Mouse (Mus musculus): ENCODE results near the gene Ranbp10. TPM values are rescaled to one million over a fixed set of nuclear protein-coding genes. Genes with fewer than 3 reads are reported as not detected.

Ranbp10 gene
- total RNA-seq (2023) = 10 to 100 TPM; 23.7 to 27.3 TPM

GRCm38 (mm10) chr8:105826861-105827848 is at the start of gene Ranbp10, which contains the start of gene Tsnaxip1:
Ranbp10 (minus strand) TSS chr8:105827350.
Tsnaxip1 (plus strand) TSS chr8:105827731.

GRCm38 (mm10) chr8:105860143-105860981 is 33.2 kb upstream of the Ranbp10 start, which contains the start of gene Nutf2:
Nutf2 (plus strand) TSS chr8:105860580.

GRCm38 (mm10) chr8:105854715-105855216 is 27.6 kb upstream of the Ranbp10 start, which contains the start of gene Thap11:
Thap11 (plus strand) TSS chr8:105855132.

GRCm38 (mm10) chr8:105853178-105853577 is 26.0 kb upstream of the Ranbp10 start, which contains the start of gene Cenpt:
Cenpt (minus strand) TSS chr8:105853278.

GRCm38 (mm10) chr8:105758277-105759108 is 68.7 kb downstream of the Ranbp10 start, which contains the start of gene Gfod2:
Gfod2 (minus strand) TSS chr8:105758664.

Other genes with a start within 250 kb of the Ranbp10 start
- gene Ripor1, start 222.1 kb downstream of the Ranbp10 start, total RNA-seq (2023) = 10 to 100 TPM; 16.3 to 18.2 TPM
- 100 to 1,000 TPM in 1 of 2 experiments, 10 to 100 TPM in 1; 89.8 to 102 TPM for gene Ctcf, start 190.8 kb downstream of the Ranbp10 start, total RNA-seq (2023)
- under 1 TPM in 1 of 2 experiments, not detected in 1; 0.66 TPM for gene Agrp, start 190.0 kb downstream of the Ranbp10 start, total RNA-seq (2023)
- gene Carmil2, start 141.1 kb downstream of the Ranbp10 start, total RNA-seq (2023) = 10 to 100 TPM in 1 of 2 experiments, 1 to 10 TPM in 1; 9.1 to 10.2 TPM
- gene Acd, start 126.2 kb downstream of the Ranbp10 start, total RNA-seq (2023) = 10 to 100 TPM; 28.2 to 31.5 TPM
- gene Pard6a, start 126.2 kb downstream of the Ranbp10 start, total RNA-seq (2023) = 1 to 10 TPM; 6.2 to 9.9 TPM
- gene 4933405L10Rik, start 119.7 kb downstream of the Ranbp10 start, total RNA-seq (2023) = not detected
- gene Enkd1, start 119.1 kb downstream of the Ranbp10 start, total RNA-seq (2023) = 10 to 100 TPM in 1 of 2 experiments, 1 to 10 TPM in 1; 8.0 to 10.5 TPM
- 1 to 10 TPM; 1.1 to 1.4 TPM for gene Gfod2, start 68.7 kb downstream of the Ranbp10 start, total RNA-seq (2023)
- gene Tsnaxip1, start 381 bp upstream of the Ranbp10 start, total RNA-seq (2023) = not detected
- 10 to 100 TPM; 15.2 to 21.5 TPM for gene Cenpt, start 25.9 kb upstream of the Ranbp10 start, total RNA-seq (2023)
- gene Thap11, start 27.8 kb upstream of the Ranbp10 start, total RNA-seq (2023) = 10 to 100 TPM; 35.7 to 39.1 TPM
- 10 to 100 TPM; 15.1 to 22.8 TPM for gene Nutf2, start 33.2 kb upstream of the Ranbp10 start, total RNA-seq (2023)
- gene Edc4, start 53.5 kb upstream of the Ranbp10 start, total RNA-seq (2023) = 10 to 100 TPM; 36.1 to 38.5 TPM
- not detected for gene Nrn1l, start 66.2 kb upstream of the Ranbp10 start, total RNA-seq (2023)
- gene Pskh1, start 73.1 kb upstream of the Ranbp10 start, total RNA-seq (2023) = 10 to 100 TPM; 12.3 TPM
- gene Ctrl, start 106.5 kb upstream of the Ranbp10 start, total RNA-seq (2023) = under 1 TPM; 0.42 to 0.68 TPM
- gene Psmb10, start 111.1 kb upstream of the Ranbp10 start, total RNA-seq (2023) = 10 to 100 TPM; 62.2 to 79.9 TPM
- gene Lcat, start 116.0 kb upstream of the Ranbp10 start, total RNA-seq (2023) = under 1 TPM; 0.51 to 0.59 TPM
- 1 to 10 TPM; 9.6 to 9.8 TPM for gene Slc12a4, start 138.7 kb upstream of the Ranbp10 start, total RNA-seq (2023)
- not detected for gene Dpep3, start 152.1 kb upstream of the Ranbp10 start, total RNA-seq (2023)
- 1 to 10 TPM; 7.5 to 9.8 TPM for gene Dus2, start 164.0 kb upstream of the Ranbp10 start, total RNA-seq (2023)
- not detected for gene Dpep2nb, start 178.6 kb upstream of the Ranbp10 start, total RNA-seq (2023)
- 1 to 10 TPM; 5.3 to 7.1 TPM for gene Ddx28, start 184.5 kb upstream of the Ranbp10 start, total RNA-seq (2023)
- 10 to 100 TPM; 46.6 to 49.5 TPM for gene Nfatc3, start 231.5 kb upstream of the Ranbp10 start, total RNA-seq (2023)

All from neutrophil, adult 83 days (primary cell).